Mouse (Mus musculus) liver (tissue): ENCODE measurements around the gene Ano2.

Source experiments
- DNase-seq: peaks from one replicate; pipeline ENCODE4 v3.0.0-alpha.2; 2020; ENCODE audit warnings: mixed read lengths

The Ano2 gene

DNA sequence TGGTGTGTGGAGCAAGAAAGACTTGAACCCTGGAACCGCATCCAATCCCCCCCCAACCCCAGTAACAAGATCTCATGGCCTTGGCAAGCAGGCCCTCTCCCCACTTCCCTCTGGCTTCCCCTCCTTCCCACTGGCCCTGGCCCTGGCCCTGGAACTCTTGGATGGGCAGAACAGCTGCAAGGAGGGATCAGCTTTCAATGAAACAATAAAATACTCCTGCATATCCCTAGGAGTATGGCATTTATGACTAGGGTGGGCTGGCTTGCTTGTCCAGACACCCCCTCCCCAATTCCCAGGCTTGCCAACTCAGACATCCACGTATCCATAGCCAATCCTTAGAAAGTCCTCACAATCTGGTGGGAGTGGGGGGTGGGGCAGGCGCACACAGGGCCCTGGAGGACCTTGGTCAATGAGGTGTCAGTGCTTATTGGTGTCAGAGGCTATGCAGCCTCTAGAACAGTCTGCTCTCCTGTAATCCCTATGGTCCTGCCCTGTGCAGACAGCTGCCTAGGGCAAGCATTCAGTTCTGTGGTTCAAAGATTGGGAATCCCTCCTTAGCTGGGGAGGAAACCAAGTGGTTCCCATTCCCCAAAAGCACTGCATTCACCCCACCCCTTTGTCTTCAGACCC is 396.2 kb downstream of the Ano2 start:
- DNase-seq = no peak

GRCm38 (mm10) chr6:126088489-126089265 is 398.5 kb downstream of the Ano2 start:
- DNase-seq = no peak
